Comparison of ENCODE assay signal across 8 mouse cellular contexts in genomic region chr12:87416690-87417089, GRCm38 (mm10). TPM values are rescaled to one million over a fixed set of nuclear protein-coding genes. Genes with fewer than 3 reads are reported as not detected.
DNase-seq lines count a peak whose midpoint lies in the region; ATAC-seq and TF ChIP-seq lines count a peak whose summit lies in the region.

No protein-coding gene starts in this region.

- no peaks in the 10 kb centered on the region for H3K36me3 ChIP-seq in intestine, embryonic 14.5 days (ENCODE audit: control insufficient read depth, insufficient read depth, low read length)
- H3K36me3 ChIP-seq in intestine, embryonic 15.5 days: no peaks in the 10 kb centered on the region
- H3K36me3 ChIP-seq in E14TG2a.4 (ENCODE audit: insufficient read depth, low read length): 0 out of 2 replicates have a peak, but pooled peaks cover under 1% of the 10 kb centered on the region
- H3K36me3 ChIP-seq in stomach, postnatal 0 days (ENCODE audit: control insufficient read depth, insufficient read depth, low read length): no peaks in the 10 kb centered on the region

- peak; percentile 70 for TF ChIP-seq CTCF in E14TG2a.4 (conservative IDR thresholded peaks at IDR 0.05; ENCODE audit: low read length)
- peak; percentile 88 for TF ChIP-seq CTCF in bone marrow, adult 2 months (IDR thresholded peaks at IDR 0.05; ENCODE audit: control insufficient read depth, insufficient read depth, low read length)
- peak; percentile 93 for TF ChIP-seq CTCF in stomach, postnatal 0 days (IDR thresholded peaks at IDR 0.05; ENCODE audit: low read depth)

- H3K9me3 ChIP-seq in intestine, embryonic 14.5 days (ENCODE audit: control insufficient read depth, low read length): no peaks in the 10 kb centered on the region
- no peaks in the 10 kb centered on the region for H3K9me3 ChIP-seq in intestine, embryonic 15.5 days
- peaks cover 7% of the 10 kb centered on the region for H3K9me3 ChIP-seq in E14TG2a.4 (ENCODE audit: low read length)
- no peaks in the 10 kb centered on the region for H3K9me3 ChIP-seq in stomach, postnatal 0 days (ENCODE audit: control insufficient read depth, low read length)

- no peaks in the 10 kb centered on the region for H3K4me1 ChIP-seq in intestine, embryonic 14.5 days (replicated peaks; ENCODE audit: control insufficient read depth, insufficient read depth, low read length)
- H3K4me1 ChIP-seq in intestine, embryonic 15.5 days (replicated peaks): no peaks in the 10 kb centered on the region
- peaks cover 37% of the 10 kb centered on the region for H3K4me1 ChIP-seq in E14TG2a.4 (replicated peaks; ENCODE audit: low read depth, low read length)
- peaks cover 4% of the 10 kb centered on the region; the same call in 1 of the 2 replicates for H3K4me1 ChIP-seq in bone marrow, adult 2 months (ENCODE audit: control insufficient read depth, insufficient read depth, low read length)
- no peaks in the 10 kb centered on the region for H3K4me1 ChIP-seq in stomach, postnatal 0 days (replicated peaks; ENCODE audit: control insufficient read depth, insufficient read depth)

- H3K27ac ChIP-seq in intestine, embryonic 14.5 days (ENCODE audit: low read depth): no peak overlapping the region
- H3K27ac ChIP-seq in intestine, embryonic 15.5 days: no peak overlapping the region
- no peak overlapping the region for H3K27ac ChIP-seq in bone marrow, adult 2 months (ENCODE audit: control insufficient read depth, insufficient read depth, low read depth, low read length, poor library complexity)
- H3K27ac ChIP-seq in stomach, postnatal 0 days (replicated peaks): no peak overlapping the region

- no peak overlapping the region for H3K9ac ChIP-seq in intestine, embryonic 14.5 days (ENCODE audit: low read length)
- H3K9ac ChIP-seq in intestine, embryonic 15.5 days: no peak overlapping the region
- H3K9ac ChIP-seq in stomach, postnatal 0 days (ENCODE audit: low read length): no peak overlapping the region

- H3K4me2 ChIP-seq in intestine, embryonic 14.5 days (ENCODE audit: low read length): no peak overlapping the region
- no peak overlapping the region for H3K4me2 ChIP-seq in intestine, embryonic 15.5 days (replicated peaks)
- no peak overlapping the region for H3K4me2 ChIP-seq in stomach, postnatal 0 days (replicated peaks; ENCODE audit: low read depth)

- TF ChIP-seq POLR2A in bone marrow, adult 2 months (IDR thresholded peaks at IDR 0.05; ENCODE audit: borderline replicate concordance, control insufficient read depth, low read depth, low read length): no peak

- DNase-seq in intestine, embryonic 14.5 days (ENCODE audit: low spot score): peak; percentile 72
- peak; percentile 74 to 83 for DNase-seq in kidney, postnatal 25 days
- DNase-seq in lung, postnatal 25 days (ENCODE audit: low spot score): peak; percentile 70
- DNase-seq in stomach, postnatal 0 days (ENCODE audit: low spot score): peak; percentile 80

- H3K27me3 ChIP-seq in intestine, embryonic 14.5 days (replicated peaks; ENCODE audit: control insufficient read depth, insufficient read depth, low read length): no peaks in the 10 kb centered on the region
- H3K27me3 ChIP-seq in intestine, embryonic 15.5 days (replicated peaks): no peaks in the 10 kb centered on the region
- H3K27me3 ChIP-seq in E14TG2a.4 (ENCODE audit: insufficient read depth, low read length): peaks cover 8% of the 10 kb centered on the region; the same call in 1 of the 2 replicates
- H3K27me3 ChIP-seq in stomach, postnatal 0 days (ENCODE audit: control insufficient read depth, insufficient read depth, low read length): no peaks in the 10 kb centered on the region

- no peak overlapping the region for H3K4me3 ChIP-seq in intestine, embryonic 14.5 days (ENCODE audit: low read depth, low read length)
- no peak overlapping the region for H3K4me3 ChIP-seq in intestine, embryonic 15.5 days (replicated peaks)
- no peak overlapping the region for H3K4me3 ChIP-seq in E14TG2a.4 (replicated peaks; ENCODE audit: low read length)
- H3K4me3 ChIP-seq in bone marrow, adult 2 months (replicated peaks; ENCODE audit: control insufficient read depth, low read depth, low read length): no peak overlapping the region
- no peak overlapping the region for H3K4me3 ChIP-seq in stomach, postnatal 0 days (ENCODE audit: low read depth, low read length)

- no peak; the same call in 1 of the 2 replicates for ATAC-seq in intestine, embryonic 14.5 days (replicated peaks; ENCODE audit: low FRiP score, low TSS enrichment, low read depth)
- no peak for ATAC-seq in intestine, embryonic 15.5 days
- peak; percentile 68 for ATAC-seq in erythroid progenitor cell, adult 5-6 weeks (replicated peaks; ENCODE audit: low FRiP score, poor library complexity, severe bottlenecking)
- peak; percentile 52; the same call in 1 of the 2 replicates for ATAC-seq in stomach, postnatal 0 days (ENCODE audit: low FRiP score, low TSS enrichment)

- TF ChIP-seq EP300 in stomach, postnatal 0 days (optimal IDR thresholded peaks at IDR 0.05): no peak

- 35% methylated on average over 7 of the region's 7 CpGs for WGBS in intestine, embryonic 14.5 days
- WGBS in intestine, embryonic 15.5 days: 35% methylated on average over 7 of the region's 7 CpGs
- WGBS in bone marrow, adult 2 months: 28% methylated on average over 7 of the region's 7 CpGs
- WGBS in stomach, postnatal 0 days: 29% methylated on average over 7 of the region's 7 CpGs

RNA-seq across cellular contexts. Expression of gene Slirp, which starts 27.0 kb away (rescaled TPM):
- polyA plus RNA-seq in intestine, embryonic 14.5 days (2014; fragmentation: Nextera tagmentation; extraction: Ambion mirVana): 286 and 300 TPM in 2 replicates
- 290 and 308 TPM in 2 replicates for polyA plus RNA-seq in intestine, embryonic 15.5 days (2015; fragmentation: Nextera tagmentation; extraction: Ambion mirVana)
- 67.6 and 160 TPM in 2 replicates for polyA plus RNA-seq in bone marrow, adult 2 months (2011; ENCODE audit: insufficient read depth, insufficient read length, low replicate concordance, missing spikeins)
- total RNA-seq in erythroid progenitor cell, adult 5-6 weeks (2015; ENCODE audit: low replicate concordance): 16.3 and 35.7 TPM in 2 replicates
- 3.3 and 34.5 TPM in 2 replicates for total RNA-seq in erythroid progenitor cell, adult 5-6 weeks (2017; ENCODE audit: low replicate concordance)
- 226 and 238 TPM in 2 replicates for polyA plus RNA-seq in stomach, postnatal 0 days (2015; fragmentation: Nextera tagmentation; extraction: Ambion mirVana)

RNA-seq across cellular contexts. Expression of gene Alkbh1, which starts 27.1 kb away (rescaled TPM):
- 58.0 and 59.9 TPM in 2 replicates for polyA plus RNA-seq in intestine, embryonic 14.5 days (2014; fragmentation: Nextera tagmentation; extraction: Ambion mirVana)
- 48.3 and 50.6 TPM in 2 replicates for polyA plus RNA-seq in intestine, embryonic 15.5 days (2015; fragmentation: Nextera tagmentation; extraction: Ambion mirVana)
- 11.1 and 19.8 TPM in 2 replicates for polyA plus RNA-seq in bone marrow, adult 2 months (2011; ENCODE audit: insufficient read depth, insufficient read length, low replicate concordance, missing spikeins)
- 7.2 and 20.5 TPM in 2 replicates for total RNA-seq in erythroid progenitor cell, adult 5-6 weeks (2015; ENCODE audit: low replicate concordance)
- 18.0 and 19.9 TPM in 2 replicates for total RNA-seq in erythroid progenitor cell, adult 5-6 weeks (2017; ENCODE audit: low replicate concordance)
- polyA plus RNA-seq in stomach, postnatal 0 days (2015; fragmentation: Nextera tagmentation; extraction: Ambion mirVana): 21.7 and 21.8 TPM in 2 replicates

RNA-seq across cellular contexts. Expression of gene Sptlc2, which starts 28.5 kb away (rescaled TPM):
- polyA plus RNA-seq in intestine, embryonic 14.5 days (2014; fragmentation: Nextera tagmentation; extraction: Ambion mirVana): 101 and 118 TPM in 2 replicates
- polyA plus RNA-seq in intestine, embryonic 15.5 days (2015; fragmentation: Nextera tagmentation; extraction: Ambion mirVana): 115 and 119 TPM in 2 replicates
- polyA plus RNA-seq in bone marrow, adult 2 months (2011; ENCODE audit: insufficient read depth, insufficient read length, low replicate concordance, missing spikeins): 10.7 and 31.6 TPM in 2 replicates
- 33.9 and 45.7 TPM in 2 replicates for total RNA-seq in erythroid progenitor cell, adult 5-6 weeks (2015; ENCODE audit: low replicate concordance)
- 20.4 and 40.2 TPM in 2 replicates for total RNA-seq in erythroid progenitor cell, adult 5-6 weeks (2017; ENCODE audit: low replicate concordance)
- polyA plus RNA-seq in stomach, postnatal 0 days (2015; fragmentation: Nextera tagmentation; extraction: Ambion mirVana): 201 and 204 TPM in 2 replicates

RNA-seq across cellular contexts. Expression of gene Snw1, which starts 55.4 kb away (rescaled TPM):
- 121 and 142 TPM in 2 replicates for polyA plus RNA-seq in intestine, embryonic 14.5 days (2014; fragmentation: Nextera tagmentation; extraction: Ambion mirVana)
- 108 and 119 TPM in 2 replicates for polyA plus RNA-seq in intestine, embryonic 15.5 days (2015; fragmentation: Nextera tagmentation; extraction: Ambion mirVana)
- polyA plus RNA-seq in bone marrow, adult 2 months (2011; ENCODE audit: insufficient read depth, insufficient read length, low replicate concordance, missing spikeins): 30.9 and 48.6 TPM in 2 replicates
- 15.9 and 34.6 TPM in 2 replicates for total RNA-seq in erythroid progenitor cell, adult 5-6 weeks (2015; ENCODE audit: low replicate concordance)
- 47.5 and 55.0 TPM in 2 replicates for total RNA-seq in erythroid progenitor cell, adult 5-6 weeks (2017; ENCODE audit: low replicate concordance)
- polyA plus RNA-seq in stomach, postnatal 0 days (2015; fragmentation: Nextera tagmentation; extraction: Ambion mirVana): 71.5 and 75.5 TPM in 2 replicates

Comparison
In these comparisons a context has a peak if more than half of its experiments do, and no peak if none do; other contexts are left out.
1. ATAC-seq: peak in erythroid progenitor cell, adult 5-6 weeks (single experiment) and stomach, postnatal 0 days (single experiment); none in intestine, embryonic 14.5 days (single experiment) and intestine, embryonic 15.5 days (single experiment).
2. Peak in every context shown above with its lines, with median percentiles within 50 percentile points of each other: DNase-seq and CTCF ChIP-seq.